13 mouse cellular contexts compared by ENCODE assay signal in genomic region chr13:54876556-54876955, GRCm38 (mm10).
DNase-seq lines count a peak whose midpoint lies in the region; TF ChIP-seq lines count a peak whose summit lies in the region.
"Had no signal": no experiment of that assay in that cellular context is flagged by ENCODE, and none has a peak within 500 bp of the region (broad histone marks: within the 10 kb centered on the region; RNA-seq: fewer than 3 reads in every experiment).

No protein-coding gene starts in this region.

- H3K4me1 ChIP-seq in kidney, adult 2 months (ENCODE audit: control insufficient read depth, insufficient read depth, low read length) = no peaks in the 10 kb centered on the region

- DNase-seq in kidney, adult 2 months = peak; percentile 9
- no peak for DNase-seq in kidney, adult 11 months
- DNase-seq in 416B (ENCODE audit: low read depth) (peak; percentile 14), ZHBTc4 (ENCODE audit: low read depth, low spot score) (peak; percentile 64)
- DNase-seq in forelimb bud, embryonic 11.5 days (ENCODE audit: low read depth, low spot score) = peak; percentile 80
- no peak for DNase-seq in gastrocnemius, postnatal 10 days
- no peak for DNase-seq in gastrocnemius, postnatal 36 days
- DNase-seq in left cerebral cortex, adult 9 months (ENCODE audit: low spot score in 2 of 2) = no peak
- DNase-seq: gastrocnemius, postnatal 25 days; liver; thymus, postnatal 25 days had no signal

- no peaks in the 10 kb centered on the region for H3K36me3 ChIP-seq in kidney, adult 2 months (ENCODE audit: control insufficient read depth, insufficient read depth, low read length)
- H3K36me3 ChIP-seq: forebrain, embryonic 12.5 days had no signal

- no peak for TF ChIP-seq CTCF in kidney, adult 2 months (conservative IDR thresholded peaks at IDR 0.05; ENCODE audit: insufficient read depth, insufficient read length, low read depth, low read length)

- 32% methylated on average over 8 of the region's 8 CpGs for WGBS in kidney, adult 2 months

- intact Hi-C loops in gastrocnemius, postnatal 36 days (cut with DNase I) = loop anchor here (10.0 kb wide), 1 partner anchor 98 kb away; no protein-coding TSS in a partner anchor

- TF ChIP-seq POLR2A in kidney, adult 2 months (IDR thresholded peaks at IDR 0.05; ENCODE audit: low read depth, low read length) = no peak

- no peaks in the 10 kb centered on the region for H3K27me3 ChIP-seq in kidney, adult 2 months (replicated peaks; ENCODE audit: control insufficient read depth, insufficient read depth, low read length)

- H3K27ac ChIP-seq in kidney, adult 2 months (ENCODE audit: insufficient read depth, low read depth, low read length) = no peak overlapping the region
- H3K27ac ChIP-seq: forebrain, embryonic 12.5 days; macrophage had no signal

- H3K4me3 ChIP-seq in kidney, adult 2 months (ENCODE audit: insufficient read depth, low read depth, low read length) = no peak overlapping the region
- H3K4me3 ChIP-seq: forebrain, embryonic 12.5 days had no signal

Comparison
In these comparisons a context has a peak if more than half of its experiments do, and no peak if none do; other contexts are left out.
1. DNase-seq: peak in kidney, adult 2 months (single experiment), 416B (single experiment), ZHBTc4 (single experiment) and forelimb bud, embryonic 11.5 days (single experiment); none in kidney, adult 11 months (single experiment), gastrocnemius, postnatal 10 days (single experiment), gastrocnemius, postnatal 36 days (0 of 2) and left cerebral cortex, adult 9 months (0 of 2).